Mouse (Mus musculus): ENCODE data around the gene Trex1. TPM values are rescaled to one million over a fixed set of nuclear protein-coding genes. Genes with fewer than 3 reads are reported as not detected.
A peak's percentile ranks its signal among the peaks of the same experiment; 100 is the strongest.

Gene Trex1
- polyA plus RNA-seq, 1 experiment: 228 TPM

DNA sequence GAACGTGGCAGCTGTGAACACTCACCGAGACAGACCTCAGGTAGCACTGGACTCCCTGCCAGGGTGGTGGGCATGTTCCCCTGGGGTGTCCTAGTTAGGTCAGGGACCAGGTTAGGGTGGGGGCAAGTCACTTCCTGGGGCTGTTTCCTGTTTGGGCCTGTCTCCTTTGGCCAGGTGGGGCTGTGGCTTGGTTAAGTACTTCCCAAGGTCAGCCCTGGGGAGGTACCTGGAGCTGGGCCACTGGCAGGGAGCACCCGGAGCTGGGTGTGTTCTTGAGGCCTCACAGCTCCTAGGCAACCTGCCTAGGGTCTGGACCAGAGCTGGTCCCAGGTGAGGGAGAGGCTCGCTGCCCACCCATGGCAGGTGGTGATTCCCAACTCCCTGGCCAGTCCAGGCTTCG is 30.6 kb downstream of the Trex1 start:
- peaks cover 3% of the 10 kb centered on the region; the same call in 1 of the 2 replicates for H3K4me1 ChIP-seq (replicated peaks; ENCODE audit: control insufficient read depth, insufficient read depth, low read length)
- no peak overlapping the region for H3K27ac ChIP-seq (ENCODE audit: control insufficient read depth, insufficient read depth, low read length)
- no peak for DNase-seq
- H3K4me3 ChIP-seq (ENCODE audit: control insufficient read depth, insufficient read depth, low read length): no peak overlapping the region
- H3K36me3 ChIP-seq (ENCODE audit: control insufficient read depth, insufficient read depth, low read length): no peaks in the 10 kb centered on the region
- TF ChIP-seq CTCF (IDR thresholded peaks at IDR 0.05; ENCODE audit: borderline replicate concordance, control insufficient read depth, extremely low read depth, insufficient read depth, low read length, poor library complexity) (no peak), POLR2A (IDR thresholded peaks at IDR 0.05; ENCODE audit: control insufficient read depth, extremely low read depth, insufficient read depth, low read length, poor library complexity) (no peak)
- no peaks in the 10 kb centered on the region for H3K27me3 ChIP-seq (ENCODE audit: control insufficient read depth, insufficient read depth, low read length)
- WGBS: 72% methylated on average over 5 of the region's 5 CpGs

DNA sequence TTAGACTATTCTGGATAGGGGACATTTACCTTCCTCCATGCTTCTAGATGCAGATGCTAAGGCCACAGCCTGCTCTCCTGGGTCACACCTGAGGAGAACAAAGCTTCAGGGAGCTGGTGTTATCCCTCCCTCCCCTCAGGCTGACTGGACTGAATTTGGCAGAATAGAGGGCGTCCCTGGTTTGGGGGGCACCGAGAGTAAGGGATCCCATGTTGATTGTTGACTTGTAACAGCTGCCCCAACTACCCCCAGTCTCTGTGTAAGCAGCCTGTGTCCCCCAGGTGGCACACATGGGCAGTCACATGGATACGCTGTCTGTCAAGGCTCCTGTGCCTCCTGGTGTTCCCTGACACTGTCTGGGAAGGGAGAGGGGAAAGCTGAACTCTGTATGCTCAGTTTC is 31.1 kb downstream of the Trex1 start:
- peaks cover 6% of the 10 kb centered on the region; the same call in 1 of the 2 replicates for H3K4me1 ChIP-seq (replicated peaks; ENCODE audit: control insufficient read depth, insufficient read depth, low read length)
- H3K36me3 ChIP-seq (ENCODE audit: control insufficient read depth, insufficient read depth, low read length): no peaks in the 10 kb centered on the region
- no peak overlapping the region for H3K27ac ChIP-seq (ENCODE audit: control insufficient read depth, insufficient read depth, low read length)
- no peaks in the 10 kb centered on the region for H3K27me3 ChIP-seq (ENCODE audit: control insufficient read depth, insufficient read depth, low read length)
- 98% methylated on average over 3 of the region's 3 CpGs for WGBS
- no peak for TF ChIP-seq CTCF (IDR thresholded peaks at IDR 0.05; ENCODE audit: borderline replicate concordance, control insufficient read depth, extremely low read depth, insufficient read depth, low read length, poor library complexity)
- TF ChIP-seq POLR2A (IDR thresholded peaks at IDR 0.05; ENCODE audit: control insufficient read depth, extremely low read depth, insufficient read depth, low read length, poor library complexity): no peak
- no peak for DNase-seq
- H3K4me3 ChIP-seq (ENCODE audit: control insufficient read depth, insufficient read depth, low read length): no peak overlapping the region

DNA sequence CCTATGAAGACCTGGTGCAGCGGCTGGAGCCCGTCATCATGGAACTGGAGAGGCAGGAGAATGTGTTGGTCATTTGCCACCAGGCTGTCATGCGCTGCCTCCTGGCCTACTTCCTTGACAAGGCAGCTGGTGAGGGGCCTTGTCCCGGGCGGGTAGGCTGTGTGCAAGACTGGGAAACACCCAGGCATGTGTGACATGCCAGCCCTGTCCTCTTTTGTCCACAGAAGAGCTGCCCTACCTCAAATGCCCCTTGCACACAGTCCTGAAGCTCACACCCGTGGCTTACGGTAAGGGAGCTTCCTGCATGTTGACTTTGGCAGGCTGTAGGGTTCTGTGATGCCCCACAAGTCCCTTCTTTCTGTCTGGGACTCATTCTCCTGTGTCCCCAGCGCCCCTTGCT is 32.0 kb downstream of the Trex1 start:
- H3K27ac ChIP-seq (ENCODE audit: control insufficient read depth, insufficient read depth, low read length): no peak overlapping the region
- no peak for DNase-seq
- no peaks in the 10 kb centered on the region for H3K36me3 ChIP-seq (ENCODE audit: control insufficient read depth, insufficient read depth, low read length)
- TF ChIP-seq CTCF (IDR thresholded peaks at IDR 0.05; ENCODE audit: borderline replicate concordance, control insufficient read depth, extremely low read depth, insufficient read depth, low read length, poor library complexity): no peak
- TF ChIP-seq POLR2A (IDR thresholded peaks at IDR 0.05; ENCODE audit: control insufficient read depth, extremely low read depth, insufficient read depth, low read length, poor library complexity): no peak
- no peaks in the 10 kb centered on the region for H3K27me3 ChIP-seq (ENCODE audit: control insufficient read depth, insufficient read depth, low read length)
- no peak overlapping the region for H3K4me3 ChIP-seq (ENCODE audit: control insufficient read depth, insufficient read depth, low read length)
- peaks cover 11% of the 10 kb centered on the region; the same call in 1 of the 2 replicates for H3K4me1 ChIP-seq (replicated peaks; ENCODE audit: control insufficient read depth, insufficient read depth, low read length)
- WGBS: 85% methylated on average over 8 of the region's 8 CpGs

DNA sequence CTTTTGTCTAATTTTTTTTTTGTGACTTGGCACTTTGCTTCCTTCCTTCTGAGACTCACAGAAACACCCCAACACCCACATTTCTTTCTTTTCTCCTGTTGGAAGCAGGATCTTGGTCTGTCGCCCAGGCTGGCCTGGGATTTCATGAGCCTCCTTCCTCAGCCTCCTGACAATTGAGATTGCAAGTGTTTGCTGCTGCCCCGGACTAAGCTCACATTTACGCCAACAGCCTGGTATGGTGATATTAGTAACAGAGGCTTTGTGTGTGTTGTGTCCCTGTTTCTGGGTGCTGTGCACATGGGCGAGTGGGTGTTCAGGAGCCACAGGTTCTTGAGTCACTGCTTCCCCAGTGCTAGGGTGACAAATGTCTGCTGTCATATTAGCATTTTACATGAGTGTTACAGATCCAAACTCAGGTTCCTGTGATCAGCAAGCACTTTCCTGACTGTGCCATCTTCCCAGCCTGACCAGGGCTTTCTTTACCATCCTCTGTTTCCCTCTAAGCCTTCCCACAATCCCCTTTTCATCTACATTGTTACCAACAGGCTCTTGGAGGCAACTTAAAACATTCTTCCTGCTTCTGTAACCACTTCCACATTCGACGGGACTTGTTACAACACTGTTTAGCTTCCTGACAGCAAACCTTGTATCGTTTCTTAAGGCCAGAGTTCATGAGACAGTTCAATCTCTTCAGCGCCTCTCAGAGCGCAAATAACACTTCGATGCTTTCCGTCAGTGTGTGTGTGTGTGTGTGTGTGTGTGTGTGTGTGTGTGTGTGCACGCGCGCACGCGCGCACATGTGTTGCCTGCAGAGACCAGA is 36.5 kb downstream of the Trex1 start:
- Histone ChIP-seq H3K27me3 (ENCODE audit: control insufficient read depth, insufficient read depth, low read length) (no peaks in the 10 kb centered on the region), H3K27ac (ENCODE audit: control insufficient read depth, insufficient read depth, low read length) (peak overlapping the region; percentile 51), H3K4me1 (replicated peaks; ENCODE audit: control insufficient read depth, insufficient read depth, low read length) (peaks cover 13% of the 10 kb centered on the region), H3K36me3 (ENCODE audit: control insufficient read depth, insufficient read depth, low read length) (no peaks in the 10 kb centered on the region), H3K4me3 (ENCODE audit: control insufficient read depth, insufficient read depth, low read length) (no peak overlapping the region)
- WGBS: 63% methylated on average over 17 of the region's 17 CpGs
- no peak for DNase-seq
- TF ChIP-seq CTCF (IDR thresholded peaks at IDR 0.05; ENCODE audit: borderline replicate concordance, control insufficient read depth, extremely low read depth, insufficient read depth, low read length, poor library complexity): no peak
- no peak for TF ChIP-seq POLR2A (IDR thresholded peaks at IDR 0.05; ENCODE audit: control insufficient read depth, extremely low read depth, insufficient read depth, low read length, poor library complexity)

DNA sequence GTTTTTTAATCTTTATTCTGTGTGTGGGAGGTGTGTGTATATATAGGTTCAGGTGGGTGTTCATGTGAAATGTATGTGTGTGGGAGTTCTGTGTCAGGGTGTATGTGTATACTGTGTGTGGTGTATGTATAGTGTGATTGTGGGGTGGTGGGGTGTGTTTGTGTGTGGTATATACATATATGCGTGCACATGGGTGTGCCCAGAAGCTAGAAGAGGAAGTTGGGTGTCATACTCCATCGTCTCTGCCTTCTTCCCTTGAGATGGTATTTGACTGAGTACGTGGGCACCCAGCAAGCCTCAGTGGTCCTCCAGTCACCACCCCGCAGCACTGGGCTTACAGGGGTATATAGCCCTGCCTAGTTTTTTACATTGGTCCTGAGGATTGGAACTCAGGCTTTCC is 38.1 kb downstream of the Trex1 start:
- Histone ChIP-seq H3K27ac (ENCODE audit: control insufficient read depth, insufficient read depth, low read length) (no peak overlapping the region), H3K4me1 (replicated peaks; ENCODE audit: control insufficient read depth, insufficient read depth, low read length) (peaks cover 13% of the 10 kb centered on the region), H3K27me3 (ENCODE audit: control insufficient read depth, insufficient read depth, low read length) (no peaks in the 10 kb centered on the region), H3K4me3 (ENCODE audit: control insufficient read depth, insufficient read depth, low read length) (no peak overlapping the region), H3K36me3 (ENCODE audit: control insufficient read depth, insufficient read depth, low read length) (no peaks in the 10 kb centered on the region)
- no peak for DNase-seq
- 40% methylated on average over 4 of the region's 4 CpGs for WGBS
- no peak for TF ChIP-seq CTCF (IDR thresholded peaks at IDR 0.05; ENCODE audit: borderline replicate concordance, control insufficient read depth, extremely low read depth, insufficient read depth, low read length, poor library complexity)
- TF ChIP-seq POLR2A (IDR thresholded peaks at IDR 0.05; ENCODE audit: control insufficient read depth, extremely low read depth, insufficient read depth, low read length, poor library complexity): no peak

DNA sequence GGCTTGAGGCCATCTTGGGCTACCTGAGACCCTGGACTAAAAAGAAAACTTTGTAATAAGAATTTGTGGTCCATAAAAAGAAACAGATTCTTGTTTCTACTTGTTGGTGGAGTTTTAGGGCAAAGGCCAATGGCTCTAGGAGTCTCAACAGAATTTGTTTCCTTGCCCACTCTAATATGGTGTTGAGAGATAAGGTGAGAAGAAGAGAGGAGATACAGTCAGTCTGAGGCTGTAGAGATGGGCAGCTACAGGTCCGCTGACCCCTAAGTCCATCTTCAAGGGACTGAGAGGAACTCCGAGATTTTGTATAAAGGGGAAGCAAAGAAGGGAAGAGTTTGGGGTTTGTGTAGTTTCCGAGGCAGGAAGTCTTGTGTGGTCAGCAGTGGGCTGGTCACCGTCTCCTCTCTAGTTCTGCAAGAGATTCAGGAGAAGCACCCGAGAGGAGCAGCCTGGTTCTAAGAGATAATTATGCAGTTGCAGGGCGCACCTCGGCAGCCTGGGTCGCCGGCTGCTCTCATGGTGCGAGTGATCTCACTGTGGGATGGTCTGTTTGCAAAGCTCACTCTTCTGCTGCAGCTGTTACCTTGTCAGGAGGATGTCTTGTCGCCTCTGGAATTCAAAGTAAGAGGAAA is 42.4 kb downstream of the Trex1 start:
- Histone ChIP-seq H3K36me3 (ENCODE audit: control insufficient read depth, insufficient read depth, low read length) (no peaks in the 10 kb centered on the region), H3K27me3 (ENCODE audit: control insufficient read depth, insufficient read depth, low read length) (no peaks in the 10 kb centered on the region), H3K4me3 (ENCODE audit: control insufficient read depth, insufficient read depth, low read length) (no peak overlapping the region), H3K27ac (ENCODE audit: control insufficient read depth, insufficient read depth, low read length) (no peak overlapping the region), H3K4me1 (replicated peaks; ENCODE audit: control insufficient read depth, insufficient read depth, low read length) (peaks cover 2% of the 10 kb centered on the region; the same call in 1 of the 2 replicates)
- DNase-seq: no peak
- no peak for TF ChIP-seq POLR2A (IDR thresholded peaks at IDR 0.05; ENCODE audit: control insufficient read depth, extremely low read depth, insufficient read depth, low read length, poor library complexity)
- no peak for TF ChIP-seq CTCF (IDR thresholded peaks at IDR 0.05; ENCODE audit: borderline replicate concordance, control insufficient read depth, extremely low read depth, insufficient read depth, low read length, poor library complexity)
- WGBS: 42% methylated on average over 11 of the region's 11 CpGs

Measured in thymus, adult 2 months (tissue).